Mouse (Mus musculus) neutrophil, adult 5-6 weeks (primary cell): ENCODE measurements around the gene Klhl20. TPM values are rescaled to one million over a fixed set of nuclear protein-coding genes. Genes with fewer than 3 reads are reported as not detected.
"Not testable (repeated sequence)": the region's sequence is repeated elsewhere in the genome, so short reads cannot be mapped to it uniquely, and the experiment has no call there.

Experiments
- ATAC-seq: fragments of 151-379, 151-347 bp; 2 replicates; pipeline ENCODE4 v1.8.0; 2017; ENCODE audit warnings: mild to moderate bottlenecking, moderate TSS enrichment; ENCODE audit not compliant: insufficient number of reproducible peaks, poor library complexity, low FRiP score, severe bottlenecking; ENCODE audit errors: extremely low read depth
- total RNA-seq: library from RNA; stranded (forward); fragments of 200-1000 nt; gene quantifications from 2 replicates; pipeline ENCODE4 v1.2.3, GENCODE M21; 2017

The Klhl20 gene
- 29.8 and 32.0 TPM in 2 replicates for total RNA-seq

- ATAC-seq: peak; percentile 96
Observed at GRCm38 (mm10) chr1:161130726-161131664, at the start of gene Klhl20. Gene Klhl20 (minus strand): TSS chr1:161131511.

- peak; percentile 56; the same call in 1 of the 2 replicates for ATAC-seq
Observed at GRCm38 (mm10) chr1:161180674-161181073, 49.4 kb upstream of the Klhl20 start.

GRCm38 (mm10) chr1:161170651-161171050, 39.3 kb upstream of the Klhl20 start:
- ATAC-seq: peak; percentile 87

GRCm38 (mm10) chr1:161160266-161160665, 29.0 kb upstream of the Klhl20 start:
- no peak for ATAC-seq

- ATAC-seq: no peak
Observed at GRCm38 (mm10) chr1:161159214-161159613, 27.9 kb upstream of the Klhl20 start, which contains the start of gene Tex50. Gene Tex50 (minus strand): TSS chr1:161159314.

- ATAC-seq: 0 out of 2 replicates have a peak, but pooled peaks have one; percentile 13
Observed at GRCm38 (mm10) chr1:161156546-161156945, 25.2 kb upstream of the Klhl20 start.

GRCm38 (mm10) chr1:161151098-161151497, 19.8 kb upstream of the Klhl20 start:
- no peak for ATAC-seq

- no peak for ATAC-seq
Observed at GRCm38 (mm10) chr1:161147888-161148287, 16.6 kb upstream of the Klhl20 start.

GRCm38 (mm10) chr1:161145611-161146010, 14.3 kb upstream of the Klhl20 start:
- not testable (repeated sequence) for ATAC-seq

GRCm38 (mm10) chr1:161143216-161143615, 11.9 kb upstream of the Klhl20 start:
- ATAC-seq: no peak

GRCm38 (mm10) chr1:161142531-161143159, 11.3 kb upstream of the Klhl20 start, which contains the start of gene Ankrd45:
Gene Ankrd45 (plus strand): TSS chr1:161142691.
- no peak for ATAC-seq

- ATAC-seq: no peak
Observed at GRCm38 (mm10) chr1:161140026-161140762, 8.9 kb upstream of the Klhl20 start.

GRCm38 (mm10) chr1:161139496-161139895, 8.2 kb upstream of the Klhl20 start:
- ATAC-seq: peak; percentile 95

GRCm38 (mm10) chr1:161126461-161126860, 4.8 kb downstream of the Klhl20 start:
- no peak for ATAC-seq

GRCm38 (mm10) chr1:161122661-161123418, 8.5 kb downstream of the Klhl20 start:
- no peak for ATAC-seq

GRCm38 (mm10) chr1:161114591-161114990, 16.7 kb downstream of the Klhl20 start:
- ATAC-seq: no peak

GRCm38 (mm10) chr1:161109216-161109615, 22.1 kb downstream of the Klhl20 start:
- no peak for ATAC-seq

- ATAC-seq: no peak
Observed at GRCm38 (mm10) chr1:161103842-161104241, 27.5 kb downstream of the Klhl20 start.
